36 mouse cellular contexts compared by ENCODE assay signal in the genomic region with DNA sequence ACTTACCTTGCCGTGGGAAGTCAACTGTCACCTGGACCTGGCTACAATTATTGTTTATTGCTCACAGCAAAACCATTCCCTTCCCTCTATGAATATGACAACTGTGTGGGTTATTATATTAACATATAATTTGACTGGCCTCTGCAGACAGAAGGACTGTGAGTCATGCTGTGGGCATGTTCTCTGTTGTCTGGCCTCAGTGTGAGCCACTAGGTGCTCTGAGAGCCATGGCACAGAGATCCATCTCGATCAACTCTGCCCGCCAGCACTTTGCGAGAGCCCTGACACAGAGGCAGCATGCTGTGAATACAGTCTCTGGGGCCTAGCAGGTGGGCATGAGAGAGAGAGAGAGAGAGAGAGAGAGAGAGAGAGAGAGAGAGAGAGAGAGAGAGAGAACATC. TPM values are rescaled to one million over a fixed set of nuclear protein-coding genes. Genes with fewer than 3 reads are reported as not detected.
A peak's percentile ranks its signal among the peaks of the same experiment; 100 is the strongest.
DNase-seq lines count a peak whose midpoint lies in the region; ATAC-seq lines count a peak whose summit lies in the region.
"Had no signal": no experiment of that assay in that cellular context is flagged by ENCODE, and none has a peak within 500 bp of the region (broad histone marks: within the 10 kb centered on the region; RNA-seq: fewer than 3 reads in every experiment).

No protein-coding gene starts in this region.

- peaks cover 4% of the 10 kb centered on the region; the same call in 1 of the 2 replicates for H3K9me3 ChIP-seq in liver, embryonic 13.5 days (replicated peaks)
- H3K9me3 ChIP-seq in liver, embryonic 11.5 days (ENCODE audit: control insufficient read depth, low read length), result no peaks in the 10 kb centered on the region
- H3K9me3 ChIP-seq: embryonic facial prominence, embryonic 10.5 days; embryonic facial prominence, embryonic 13.5 days; forebrain, embryonic 10.5 days; heart, embryonic 10.5 days; heart, embryonic 13.5 days; hindbrain, embryonic 12.5 days; hindbrain, embryonic 15.5 days had no signal

- H3K4me1 ChIP-seq in liver, embryonic 13.5 days (replicated peaks), result peaks cover 25% of the 10 kb centered on the region
- peaks cover 13% of the 10 kb centered on the region for H3K4me1 ChIP-seq in liver, embryonic 11.5 days (replicated peaks; ENCODE audit: control insufficient read depth, insufficient read depth, low read length)

- H3K27ac ChIP-seq in liver, embryonic 13.5 days, result 0 out of 2 replicates have a peak overlapping the region, but pooled peaks have one; percentile 0
- H3K27ac ChIP-seq in liver, embryonic 11.5 days (ENCODE audit: low read depth, low read length), result no peak overlapping the region
- H3K27ac ChIP-seq: embryonic facial prominence, embryonic 10.5 days; embryonic facial prominence, embryonic 13.5 days; forebrain, embryonic 10.5 days; forebrain, embryonic 13.5 days; heart, adult 2 months; heart, embryonic 10.5 days; heart, embryonic 13.5 days; hindbrain, embryonic 12.5 days; hindbrain, embryonic 15.5 days had no signal

- WGBS in liver, embryonic 13.5 days (ENCODE audit: insufficient replicate concordance), result 76% methylated on average over 4 of the region's 4 CpGs
- 93% methylated on average over 4 of the region's 4 CpGs for WGBS in liver, embryonic 11.5 days

- H3K36me3 ChIP-seq in liver, embryonic 13.5 days, result peaks cover 20% of the 10 kb centered on the region
- peaks cover 9% of the 10 kb centered on the region; the same call in 1 of the 2 replicates for H3K36me3 ChIP-seq in liver, embryonic 11.5 days (ENCODE audit: control insufficient read depth, insufficient read depth, low read length)
- H3K36me3 ChIP-seq: embryonic facial prominence, embryonic 10.5 days; heart, embryonic 13.5 days had no signal

- intact Hi-C loops in heart, postnatal 14 days (cut with DNase I), result no loop called here

- H3K9ac ChIP-seq in liver, embryonic 13.5 days, result no peak overlapping the region
- H3K9ac ChIP-seq in liver, embryonic 11.5 days (ENCODE audit: low read depth, low read length), result no peak overlapping the region
- H3K9ac ChIP-seq: embryonic facial prominence, embryonic 13.5 days; forebrain, embryonic 13.5 days; heart, embryonic 13.5 days; hindbrain, embryonic 12.5 days; hindbrain, embryonic 15.5 days had no signal

- no peak overlapping the region for H3K4me2 ChIP-seq in liver, embryonic 13.5 days
- H3K4me2 ChIP-seq in liver, embryonic 11.5 days, result no peak overlapping the region
- H3K4me2 ChIP-seq: embryonic facial prominence, embryonic 13.5 days; forebrain, embryonic 13.5 days; heart, embryonic 13.5 days; hindbrain, embryonic 12.5 days; hindbrain, embryonic 15.5 days had no signal

- no peak overlapping the region for H3K4me3 ChIP-seq in liver, embryonic 13.5 days (replicated peaks)
- no peak overlapping the region for H3K4me3 ChIP-seq in liver, embryonic 11.5 days (ENCODE audit: low read depth, low read length)
- H3K4me3 ChIP-seq: embryonic facial prominence, embryonic 10.5 days; embryonic facial prominence, embryonic 13.5 days; erythroblast, embryonic 14.5 days; forebrain, embryonic 10.5 days; forebrain, embryonic 13.5 days; heart, adult 2 months; heart, embryonic 10.5 days; heart, embryonic 13.5 days; hindbrain, embryonic 12.5 days; hindbrain, embryonic 15.5 days had no signal

- H3K27me3 ChIP-seq in liver, embryonic 13.5 days, result no peaks in the 10 kb centered on the region
- H3K27me3 ChIP-seq in liver, embryonic 11.5 days (replicated peaks; ENCODE audit: control insufficient read depth, insufficient read depth, low read length), result no peaks in the 10 kb centered on the region
- H3K27me3 ChIP-seq: forebrain, embryonic 13.5 days; heart, embryonic 13.5 days; hindbrain, embryonic 12.5 days; hindbrain, embryonic 15.5 days had no signal

- no peak for ATAC-seq in liver, embryonic 13.5 days (ENCODE audit: low read depth)
- no peak for ATAC-seq in liver, embryonic 11.5 days (replicated peaks; ENCODE audit: low FRiP score)
- ATAC-seq: activated CD4-positive, CD25-positive, alpha-beta regulatory T cell, adult 4 months; CD4-positive, CD25-positive, alpha-beta regulatory T cell, adult 4 months; forebrain, embryonic 13.5 days; forebrain, embryonic 16.5 days; intestine, postnatal 0 days had no signal

- peak; percentile 59 to 73 for DNase-seq in adrenal gland, adult (ENCODE audit: inconsistent age in 2 of 2, low spot score in 1 of 2)
- DNase-seq in adrenal gland, adult 8-10 months, result no peak
- DNase-seq in liver, embryonic 13.5 days, result no peak
- DNase-seq in liver, embryonic 11.5 days (ENCODE audit: low spot score), result no peak
- DNase-seq in adrenal gland, postnatal 25 days, result peak; percentile 31
- no peak for DNase-seq in spleen, postnatal 4 days (ENCODE audit: low spot score in 2 of 2)
- DNase-seq in lung, postnatal 14 days, result no peak
- no peak for DNase-seq in heart, postnatal 14 days
- DNase-seq: cerebellum, adult 11-12 months; cerebellum, adult 8-10 months; cerebellum, postnatal 10 days; cerebellum, postnatal 36 days; embryo, embryonic 11 days; gastrocnemius, postnatal 10 days; gastrocnemius, postnatal 36 days; heart, adult 2 months had no signal

RNA-seq across cellular contexts. Expression of a gene that starts 1.6 kb away (rescaled TPM):
- 10 to 100 TPM; 27.6 to 41.8 (median 34.2) TPM for total RNA-seq in adrenal gland, adult 8-10 months (2022)
- polyA plus RNA-seq in liver, embryonic 13.5 days (2015; fragmentation: Nextera tagmentation; extraction: Ambion mirVana), result 3.2 and 3.8 TPM in 2 replicates
- 4.3 and 4.9 TPM in 2 replicates for polyA plus RNA-seq in liver, embryonic 11.5 days (2014; fragmentation: Nextera tagmentation; extraction: Ambion mirVana)
- 18.5 and 34.8 TPM in 2 replicates for total RNA-seq in adrenal gland, postnatal 25 days (2021)
- 10 to 100 TPM; 17.3 TPM for total RNA-seq in heart, postnatal 14 days (2021)

RNA-seq across cellular contexts. Expression of a gene that starts 18.4 kb away (rescaled TPM):
- total RNA-seq in adrenal gland, adult 8-10 months (2022), result 10 to 100 TPM; 39.3 to 51.3 (median 42.1) TPM
- polyA plus RNA-seq in liver, embryonic 13.5 days (2015; fragmentation: Nextera tagmentation; extraction: Ambion mirVana), result 11.1 and 13.0 TPM in 2 replicates
- polyA plus RNA-seq in liver, embryonic 11.5 days (2014; fragmentation: Nextera tagmentation; extraction: Ambion mirVana), result 11.6 and 13.8 TPM in 2 replicates
- total RNA-seq in adrenal gland, postnatal 25 days (2021), result 39.1 and 43.4 TPM in 2 replicates
- total RNA-seq in heart, postnatal 14 days (2021), result under 1 TPM; 0.72 to 0.73 TPM
- polyA plus RNA-seq: activated CD4-positive, CD25-positive, alpha-beta regulatory T cell, adult 4 months; CD4-positive, CD25-positive, alpha-beta regulatory T cell, adult 4 months had no signal

RNA-seq across cellular contexts. Expression of a gene that starts 18.7 kb away (rescaled TPM):
- total RNA-seq in adrenal gland, adult 8-10 months (2022), result under 1 TPM in 3 of 4 experiments, not detected in 1; 0.24 to 0.27 (median 0.25) TPM
- polyA plus RNA-seq in liver, embryonic 13.5 days (2015; fragmentation: Nextera tagmentation; extraction: Ambion mirVana), result 0.06 and 0.24 TPM in 2 replicates
- 0.10 TPM in 1 of 2 replicates, not detected in the other for polyA plus RNA-seq in liver, embryonic 11.5 days (2014; fragmentation: Nextera tagmentation; extraction: Ambion mirVana)
- 0.27 TPM in 1 of 2 replicates, not detected in the other for total RNA-seq in adrenal gland, postnatal 25 days (2021)
- total RNA-seq in heart, postnatal 14 days (2021), result 1 to 10 TPM; 2.0 to 2.8 TPM
- total RNA-seq: granulocyte monocyte progenitor cell, adult 5-6 weeks; MEL had no signal
- polyA plus RNA-seq: C2C12; CD4-positive, CD25-positive, alpha-beta regulatory T cell, adult 4 months; embryonic facial prominence, embryonic 10.5 days; erythroblast, embryonic 14.5 days; heart, embryonic 10.5 days had no signal

RNA-seq across cellular contexts. Expression of a gene that starts 29.5 kb away (rescaled TPM):
- 10 to 100 TPM in 2 of 4 experiments, 1 to 10 TPM in 2; 3.9 to 18.0 (median 7.9) TPM for total RNA-seq in adrenal gland, adult 8-10 months (2022)
- polyA plus RNA-seq in liver, embryonic 13.5 days (2015; fragmentation: Nextera tagmentation; extraction: Ambion mirVana), result not detected in 2 replicates
- not detected in 2 replicates for polyA plus RNA-seq in liver, embryonic 11.5 days (2014; fragmentation: Nextera tagmentation; extraction: Ambion mirVana)
- 2.0 and 3.7 TPM in 2 replicates for total RNA-seq in adrenal gland, postnatal 25 days (2021)
- 1 to 10 TPM in 1 of 2 experiments, not detected in 1; 1.1 TPM for total RNA-seq in heart, postnatal 14 days (2021)
- total RNA-seq: gastrocnemius, adult 18-20 months; gastrocnemius, postnatal 10 days; gastrocnemius, postnatal 36 days; granulocyte monocyte progenitor cell, adult 5-6 weeks; heart, adult 2 months; heart, postnatal 25 days; hematopoietic stem cell, adult 5-6 weeks; MEL had no signal
- polyA plus RNA-seq: activated CD4-positive, CD25-positive, alpha-beta regulatory T cell, adult 4 months; CD4-positive, CD25-positive, alpha-beta regulatory T cell, adult 4 months; embryonic facial prominence, embryonic 10.5 days; embryonic facial prominence, embryonic 13.5 days; erythroblast, embryonic 14.5 days; forebrain, embryonic 10.5 days; forebrain, embryonic 13.5 days; forebrain, embryonic 16.5 days; heart, embryonic 10.5 days; heart, embryonic 13.5 days; hindbrain, embryonic 12.5 days; hindbrain, embryonic 15.5 days; intestine, embryonic 14.5 days; intestine, postnatal 0 days had no signal

RNA-seq across cellular contexts. Expression of a gene that starts 35.5 kb away (rescaled TPM):
- 10 to 100 TPM; 20.3 to 44.4 (median 31.8) TPM for total RNA-seq in adrenal gland, adult 8-10 months (2022)
- polyA plus RNA-seq in liver, embryonic 13.5 days (2015; fragmentation: Nextera tagmentation; extraction: Ambion mirVana), result 11.4 and 11.5 TPM in 2 replicates
- polyA plus RNA-seq in liver, embryonic 11.5 days (2014; fragmentation: Nextera tagmentation; extraction: Ambion mirVana), result 19.3 and 20.2 TPM in 2 replicates
- 23.6 and 29.3 TPM in 2 replicates for total RNA-seq in adrenal gland, postnatal 25 days (2021)
- total RNA-seq in heart, postnatal 14 days (2021), result 10 to 100 TPM; 11.0 to 11.4 TPM

Comparison
In these comparisons a context has a peak if more than half of its experiments do, and no peak if none do; other contexts are left out.
1. DNase-seq: peak in adrenal gland, adult (2 of 2) and adrenal gland, postnatal 25 days (single experiment); none in adrenal gland, adult 8-10 months (single experiment), liver, embryonic 13.5 days (single experiment), liver, embryonic 11.5 days (single experiment), spleen, postnatal 4 days (0 of 2), lung, postnatal 14 days (single experiment) and heart, postnatal 14 days (0 of 2).
2. RNA of a gene that starts 18.4 kb away (total RNA-seq): 39.3 to 51.3 TPM in adrenal gland, adult 8-10 months and 39.1 to 43.4 TPM in adrenal gland, postnatal 25 days; 0.72 to 0.73 TPM in heart, postnatal 14 days; every median in the first group is over 10 times any median in the second.